Mouse (Mus musculus): ENCODE measurements at regions not wholly inside any gene's neighbourhood (a gene's known extent, or its start where the extent isn't known, plus 50 kb on each side); places are given as distances from the start of the nearest gene placed in this dataset.

- TF ChIP-seq CTCF (IDR thresholded peaks at IDR 0.05; ENCODE audit: control insufficient read depth, insufficient read depth, insufficient read length) (no peak), USF1 (IDR thresholded peaks at IDR 0.05; ENCODE audit: low read depth) (no peak), FOSL1 (IDR thresholded peaks at IDR 0.05; ENCODE audit: insufficient read depth, low read length, poor library complexity, severe bottlenecking) (no peak), CEBPB (IDR thresholded peaks at IDR 0.05; ENCODE audit: low read depth) (no peak), MAX (IDR thresholded peaks at IDR 0.05) (no peak), MYOD1 (IDR thresholded peaks at IDR 0.05; ENCODE audit: control insufficient read depth, insufficient read length, low read depth) (no peak)
These were observed 520.7 kb upstream of the Lrrn3 start for GRCm38 (mm10) chr12:42006912-42007311.

Measured in C2C12 (cell line).